Mouse (Mus musculus): Measurements from ENCODE around the gene Atp2c1. TPM values are rescaled to one million over a fixed set of nuclear protein-coding genes. Genes with fewer than 3 reads are reported as not detected.

Atp2c1 gene
- polyA plus RNA-seq (2014; fragmentation: Nextera tagmentation; extraction: Ambion mirVana): 118 and 139 TPM in 2 replicates

DNA sequence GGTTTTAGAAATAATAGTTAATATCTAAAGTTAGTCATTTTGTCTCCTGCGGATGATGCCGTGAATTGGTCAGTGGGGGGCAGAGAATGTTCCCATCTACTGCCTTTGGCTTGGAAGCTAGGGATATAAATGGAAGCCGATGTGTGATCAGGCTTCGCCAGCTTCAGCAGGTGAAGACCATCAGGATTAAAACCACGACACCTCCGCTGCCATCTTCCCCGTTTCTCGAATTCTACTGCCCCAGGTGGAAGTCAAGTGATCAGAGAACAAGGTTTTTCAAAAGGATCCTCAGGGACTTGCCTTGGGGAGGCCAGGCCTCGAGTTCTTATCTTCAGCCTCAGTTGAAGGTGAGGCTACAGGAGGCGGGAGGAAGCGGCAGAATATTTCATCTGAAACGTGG, at the start of gene Atp2c1:
Gene Atp2c1, minus strand, starts transcription at position 101 of the 400 bp plus-strand sequence.
- no peak for DNase-seq (ENCODE audit: low spot score)
- no peak within 1 kb of the TSS for H3K27ac ChIP-seq

DNA sequence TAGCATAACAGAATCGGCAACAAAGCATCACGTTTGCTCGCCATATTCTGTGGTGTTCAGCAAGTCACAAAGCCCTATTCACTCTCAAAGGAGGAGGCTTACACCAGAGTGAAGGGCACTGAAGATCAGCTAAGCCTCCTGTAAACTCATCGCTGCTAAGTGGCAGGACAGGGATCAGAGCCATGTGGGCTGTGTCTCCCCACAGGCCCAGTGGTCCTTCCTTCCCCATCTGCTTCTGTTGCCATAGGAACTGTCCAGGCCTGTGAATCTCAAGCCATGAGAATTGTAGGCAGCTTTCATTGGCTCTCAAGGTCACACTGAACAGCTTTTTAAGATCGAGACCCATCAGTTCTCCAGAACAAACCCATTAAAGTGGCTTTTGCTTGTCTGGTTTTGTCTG, 30.3 kb upstream of the Atp2c1 start:
- ATAC-seq (ENCODE audit: low FRiP score) (peak; percentile 26; the same call in 1 of the 2 replicates), DNase-seq (ENCODE audit: low spot score) (no peak)
- no peak overlapping the region; the same call in 1 of the 2 replicates for H3K27ac ChIP-seq
- no peak overlapping the region for H3K9ac ChIP-seq
- no peaks in the 10 kb centered on the region for H3K9me3 ChIP-seq (ENCODE audit: control insufficient read depth, low read length)
- H3K36me3 ChIP-seq (replicated peaks; ENCODE audit: control insufficient read depth, insufficient read depth): no peaks in the 10 kb centered on the region
- H3K4me3 ChIP-seq (replicated peaks; ENCODE audit: low read length): no peak overlapping the region
- peaks cover 28% of the 10 kb centered on the region for H3K4me1 ChIP-seq (replicated peaks; ENCODE audit: control insufficient read depth, insufficient read depth, low read length)
- no peak overlapping the region for H3K4me2 ChIP-seq (replicated peaks)
- no peaks in the 10 kb centered on the region for H3K27me3 ChIP-seq (ENCODE audit: control insufficient read depth, insufficient read depth, low read length)
- WGBS: 65% methylated on average over 5 of the region's 5 CpGs

More for the DNA sequence above, at the start of gene Atp2c1:
- H3K4me2 ChIP-seq (replicated peaks): no peak within 1 kb of the TSS
- H3K4me3 ChIP-seq (replicated peaks; ENCODE audit: low read length): no peak within 1 kb of the TSS
- H3K36me3 ChIP-seq (replicated peaks; ENCODE audit: control insufficient read depth, insufficient read depth): no peaks in the 10 kb centered on the region
- ATAC-seq (ENCODE audit: low FRiP score): no peak
- H3K4me1 ChIP-seq (replicated peaks; ENCODE audit: control insufficient read depth, insufficient read depth, low read length): peaks cover 31% of the 10 kb centered on the region
- no peaks in the 10 kb centered on the region for H3K27me3 ChIP-seq (ENCODE audit: control insufficient read depth, insufficient read depth, low read length)
- H3K9me3 ChIP-seq (ENCODE audit: control insufficient read depth, low read length): no peaks in the 10 kb centered on the region
- WGBS: 95% methylated on average over 12 of the region's 12 CpGs
- H3K9ac ChIP-seq: no peak within 1 kb of the TSS

GRCm38 (mm10) chr9:105556141-105556735, 29.1 kb upstream of the Atp2c1 start:
- Histone ChIP-seq H3K4me1 (replicated peaks; ENCODE audit: control insufficient read depth, insufficient read depth, low read length) (peaks cover 28% of the 10 kb centered on the region), H3K4me3 (replicated peaks; ENCODE audit: low read length) (no peak overlapping the region), H3K27ac (0 out of 2 replicates have a peak overlapping the region, but pooled peaks have one; percentile 81), H3K27me3 (ENCODE audit: control insufficient read depth, insufficient read depth, low read length) (no peaks in the 10 kb centered on the region), H3K4me2 (replicated peaks) (no peak overlapping the region), H3K9ac (no peak overlapping the region), H3K36me3 (replicated peaks; ENCODE audit: control insufficient read depth, insufficient read depth) (no peaks in the 10 kb centered on the region), H3K9me3 (ENCODE audit: control insufficient read depth, low read length) (no peaks in the 10 kb centered on the region)
- DNase-seq (ENCODE audit: low spot score): no peak
- ATAC-seq (ENCODE audit: low FRiP score): peak; percentile 22; the same call in 1 of the 2 replicates
- 66% methylated on average over 8 of the region's 8 CpGs for WGBS

DNA sequence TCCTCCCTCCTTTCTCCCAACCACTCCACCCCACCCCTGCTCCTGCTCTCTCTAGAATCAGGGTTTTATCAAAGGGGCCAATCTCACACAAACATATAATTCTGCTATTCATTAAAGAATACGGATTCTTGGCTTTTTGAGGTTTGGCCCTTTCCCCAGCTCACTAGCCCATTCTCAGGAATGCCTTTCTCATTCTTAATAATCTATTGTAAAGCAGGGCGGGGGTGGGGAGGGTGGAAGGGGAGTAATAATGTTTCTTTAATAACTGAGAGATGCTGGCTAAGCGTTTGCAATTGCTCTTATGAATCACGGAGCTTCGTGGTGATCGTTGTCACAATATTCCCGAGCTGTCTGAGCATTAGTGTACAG, 27.3 kb upstream of the Atp2c1 start:
- ATAC-seq (ENCODE audit: low FRiP score): no peak
- Histone ChIP-seq H3K9me3 (ENCODE audit: control insufficient read depth, low read length) (no peaks in the 10 kb centered on the region), H3K36me3 (replicated peaks; ENCODE audit: control insufficient read depth, insufficient read depth) (no peaks in the 10 kb centered on the region), H3K4me3 (replicated peaks; ENCODE audit: low read length) (no peak overlapping the region), H3K4me1 (replicated peaks; ENCODE audit: control insufficient read depth, insufficient read depth, low read length) (peaks cover 28% of the 10 kb centered on the region), H3K27me3 (ENCODE audit: control insufficient read depth, insufficient read depth, low read length) (no peaks in the 10 kb centered on the region), H3K27ac (peak overlapping the region; percentile 81), H3K9ac (peak overlapping the region; percentile 37; the same call in 1 of the 2 replicates), H3K4me2 (replicated peaks) (peak overlapping the region; percentile 39)
- peak; percentile 40 for DNase-seq (ENCODE audit: low spot score)
- 47% methylated on average over 7 of the region's 7 CpGs for WGBS

GRCm38 (mm10) chr9:105553629-105554438, 26.7 kb upstream of the Atp2c1 start:
- H3K9me3 ChIP-seq (ENCODE audit: control insufficient read depth, low read length): no peaks in the 10 kb centered on the region
- 23% methylated on average over 24 of the region's 24 CpGs for WGBS
- H3K4me1 ChIP-seq (replicated peaks; ENCODE audit: control insufficient read depth, insufficient read depth, low read length): peaks cover 28% of the 10 kb centered on the region
- H3K27ac ChIP-seq: peak overlapping the region; percentile 81
- no peaks in the 10 kb centered on the region for H3K27me3 ChIP-seq (ENCODE audit: control insufficient read depth, insufficient read depth, low read length)
- H3K36me3 ChIP-seq (replicated peaks; ENCODE audit: control insufficient read depth, insufficient read depth): no peaks in the 10 kb centered on the region
- peak overlapping the region; percentile 37; the same call in 1 of the 2 replicates for H3K9ac ChIP-seq
- ATAC-seq (ENCODE audit: low FRiP score) (no peak), DNase-seq (ENCODE audit: low spot score) (peak; percentile 44)
- peak overlapping the region; percentile 39 for H3K4me2 ChIP-seq (replicated peaks)
- H3K4me3 ChIP-seq (replicated peaks; ENCODE audit: low read length): no peak overlapping the region

GRCm38 (mm10) chr9:105551407-105551806, 24.3 kb upstream of the Atp2c1 start:
- H3K4me2 ChIP-seq (replicated peaks): no peak overlapping the region
- ATAC-seq (ENCODE audit: low FRiP score) (no peak), DNase-seq (ENCODE audit: low spot score) (no peak)
- H3K4me3 ChIP-seq (replicated peaks; ENCODE audit: low read length): no peak overlapping the region
- no peak overlapping the region for H3K27ac ChIP-seq
- WGBS: 63% methylated on average over 4 of the region's 4 CpGs
- H3K27me3 ChIP-seq (ENCODE audit: control insufficient read depth, insufficient read depth, low read length): no peaks in the 10 kb centered on the region
- H3K36me3 ChIP-seq (replicated peaks; ENCODE audit: control insufficient read depth, insufficient read depth): no peaks in the 10 kb centered on the region
- H3K9ac ChIP-seq: no peak overlapping the region
- no peaks in the 10 kb centered on the region for H3K9me3 ChIP-seq (ENCODE audit: control insufficient read depth, low read length)
- H3K4me1 ChIP-seq (replicated peaks; ENCODE audit: control insufficient read depth, insufficient read depth, low read length): peaks cover 22% of the 10 kb centered on the region

DNA sequence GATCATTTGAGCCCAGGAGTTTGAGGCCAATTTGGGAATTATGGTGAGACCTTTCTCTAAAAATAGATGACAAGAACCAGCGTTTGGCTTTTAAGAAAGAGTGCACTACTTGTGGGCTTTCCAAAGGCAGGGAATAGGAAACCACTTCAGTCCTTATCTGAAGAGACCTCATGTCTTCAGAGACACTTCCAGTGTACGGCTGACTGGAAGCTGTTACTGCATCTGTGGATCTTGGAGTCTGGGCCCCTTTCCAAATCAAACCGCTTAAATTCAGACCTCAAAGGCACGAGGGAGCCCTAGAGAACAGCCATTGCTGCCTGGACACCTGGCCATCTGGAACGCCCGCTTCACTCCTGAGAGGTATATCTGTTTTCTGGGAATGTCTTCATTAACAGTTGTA, 22.0 kb upstream of the Atp2c1 start:
- WGBS: 80% methylated on average over 6 of the region's 6 CpGs
- DNase-seq (ENCODE audit: low spot score) (no peak), ATAC-seq (ENCODE audit: low FRiP score) (no peak)
- no peak overlapping the region for H3K9ac ChIP-seq
- no peaks in the 10 kb centered on the region for H3K9me3 ChIP-seq (ENCODE audit: control insufficient read depth, low read length)
- peaks cover 16% of the 10 kb centered on the region for H3K4me1 ChIP-seq (replicated peaks; ENCODE audit: control insufficient read depth, insufficient read depth, low read length)
- no peaks in the 10 kb centered on the region for H3K36me3 ChIP-seq (replicated peaks; ENCODE audit: control insufficient read depth, insufficient read depth)
- H3K4me3 ChIP-seq (replicated peaks; ENCODE audit: low read length): no peak overlapping the region
- H3K4me2 ChIP-seq (replicated peaks): no peak overlapping the region
- no peaks in the 10 kb centered on the region for H3K27me3 ChIP-seq (ENCODE audit: control insufficient read depth, insufficient read depth, low read length)
- H3K27ac ChIP-seq: no peak overlapping the region

DNA sequence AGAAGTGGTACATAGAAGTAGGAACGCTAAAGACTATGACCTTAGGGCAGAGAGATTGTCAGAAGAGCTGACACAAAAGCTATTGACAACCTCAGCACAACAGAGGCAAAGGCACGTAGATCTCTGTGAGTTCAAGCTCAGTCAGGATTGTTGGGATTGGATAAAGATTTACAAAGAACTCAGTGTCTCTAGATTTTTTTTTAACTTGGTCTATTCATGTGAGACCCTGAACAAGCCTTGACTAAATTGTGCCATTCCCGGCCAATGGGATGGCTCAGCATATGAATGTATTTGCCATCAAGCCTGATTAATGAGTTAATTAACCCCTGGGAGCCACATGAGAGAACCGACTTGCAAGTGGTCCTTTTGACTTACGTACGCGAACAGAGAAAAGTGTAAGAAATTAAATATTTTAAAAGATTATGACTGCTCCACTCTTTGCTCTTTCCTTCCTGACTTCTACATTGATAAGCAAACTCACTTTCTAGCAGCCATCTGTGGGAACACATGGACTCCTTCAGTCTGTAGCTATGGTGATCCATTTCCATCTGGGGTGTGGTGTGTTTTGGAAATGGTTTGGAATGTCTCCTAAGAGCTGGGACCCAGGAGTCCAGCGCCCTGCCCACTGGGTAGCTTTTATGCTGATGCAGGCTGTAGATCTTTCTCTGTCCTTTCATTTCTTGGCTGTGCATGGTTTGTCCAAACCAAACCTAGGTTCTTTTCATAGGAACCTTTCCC, 17.1 kb upstream of the Atp2c1 start:
- H3K4me1 ChIP-seq (replicated peaks; ENCODE audit: control insufficient read depth, insufficient read depth, low read length): 0 out of 2 replicates have a peak, but pooled peaks cover 7% of the 10 kb centered on the region
- H3K9me3 ChIP-seq (ENCODE audit: control insufficient read depth, low read length): 0 out of 2 replicates have a peak, but pooled peaks cover 4% of the 10 kb centered on the region
- DNase-seq (ENCODE audit: low spot score) (no peak), ATAC-seq (ENCODE audit: low FRiP score) (no peak)
- WGBS: 44% methylated on average over 8 of the region's 8 CpGs
- H3K27ac ChIP-seq: no peak overlapping the region
- no peaks in the 10 kb centered on the region for H3K27me3 ChIP-seq (ENCODE audit: control insufficient read depth, insufficient read depth, low read length)
- no peak overlapping the region for H3K9ac ChIP-seq
- no peak overlapping the region for H3K4me2 ChIP-seq (replicated peaks)
- H3K4me3 ChIP-seq (replicated peaks; ENCODE audit: low read length): no peak overlapping the region
- no peaks in the 10 kb centered on the region for H3K36me3 ChIP-seq (replicated peaks; ENCODE audit: control insufficient read depth, insufficient read depth)

- Histone ChIP-seq H3K27ac (no peak overlapping the region), H3K4me1 (replicated peaks; ENCODE audit: control insufficient read depth, insufficient read depth, low read length) (no peaks in the 10 kb centered on the region; the same call in 1 of the 2 replicates), H3K4me2 (replicated peaks) (no peak overlapping the region), H3K9me3 (ENCODE audit: control insufficient read depth, low read length) (peaks cover 13% of the 10 kb centered on the region; the same call in 1 of the 2 replicates), H3K9ac (no peak overlapping the region), H3K4me3 (replicated peaks; ENCODE audit: low read length) (no peak overlapping the region), H3K36me3 (replicated peaks; ENCODE audit: control insufficient read depth, insufficient read depth) (no peaks in the 10 kb centered on the region), H3K27me3 (ENCODE audit: control insufficient read depth, insufficient read depth, low read length) (no peaks in the 10 kb centered on the region)
- DNase-seq (ENCODE audit: low spot score) (no peak), ATAC-seq (ENCODE audit: low FRiP score) (no peak)
- 30% methylated on average over 8 of the region's 8 CpGs for WGBS
Measured at GRCm38 (mm10) chr9:105537473-105537872, 10.4 kb upstream of the Atp2c1 start.

Data from hindbrain, embryonic 14.5 days (tissue).